Mouse (Mus musculus): ENCODE measurements around the gene Tor2a. TPM values are rescaled to one million over a fixed set of nuclear protein-coding genes. Genes with fewer than 3 reads are reported as not detected.

Gene Tor2a
- total and polyA plus RNA-seq, 2 experiments from 2014 or later: 48.2 to 75.1 TPM

DNA sequence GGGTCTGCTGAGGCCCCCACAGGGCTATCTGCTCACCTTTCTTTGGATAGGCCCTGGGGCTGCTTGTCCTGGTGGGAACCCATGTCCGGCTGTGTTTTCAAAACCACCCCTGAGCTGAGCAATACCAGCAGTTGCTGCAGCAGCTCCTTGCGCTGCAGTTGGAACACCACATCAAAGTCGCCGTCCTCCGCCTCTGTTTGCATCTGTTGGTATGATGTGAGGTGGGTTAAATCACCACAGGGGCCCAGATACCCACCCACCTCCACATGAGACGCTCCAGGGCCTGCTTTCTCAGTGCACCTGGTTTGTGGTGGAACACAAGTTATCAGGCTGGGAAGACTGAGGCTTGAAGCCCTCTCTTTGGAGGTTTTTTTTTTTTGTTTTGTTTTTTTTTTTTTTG, 21.0 kb downstream of the Tor2a start:
- Histone ChIP-seq H3K4me1 (ENCODE audit: insufficient read depth, low read length) (peaks cover 11% of the 10 kb centered on the region; the same call in 1 of the 2 replicates), H3K36me3 (ENCODE audit: insufficient read depth, low read length) (no peaks in the 10 kb centered on the region), H3K9me3 (ENCODE audit: low read length) (no peaks in the 10 kb centered on the region), H3K4me2 (ENCODE audit: low read depth, low read length) (no peak overlapping the region), H3K27ac (no peak overlapping the region), H3K27me3 (ENCODE audit: insufficient read depth, low read length) (no peaks in the 10 kb centered on the region), H3K4me3 (ENCODE audit: low read length) (no peak overlapping the region), H3K9ac (replicated peaks; ENCODE audit: low read length) (no peak overlapping the region)
- DNase-seq (ENCODE audit: low spot score) (no peak), ATAC-seq (no peak)
- no peak for TF ChIP-seq CTCF (IDR thresholded peaks at IDR 0.05; ENCODE audit: low read depth)
- 90% methylated on average over 6 of the region's 6 CpGs for WGBS

DNA sequence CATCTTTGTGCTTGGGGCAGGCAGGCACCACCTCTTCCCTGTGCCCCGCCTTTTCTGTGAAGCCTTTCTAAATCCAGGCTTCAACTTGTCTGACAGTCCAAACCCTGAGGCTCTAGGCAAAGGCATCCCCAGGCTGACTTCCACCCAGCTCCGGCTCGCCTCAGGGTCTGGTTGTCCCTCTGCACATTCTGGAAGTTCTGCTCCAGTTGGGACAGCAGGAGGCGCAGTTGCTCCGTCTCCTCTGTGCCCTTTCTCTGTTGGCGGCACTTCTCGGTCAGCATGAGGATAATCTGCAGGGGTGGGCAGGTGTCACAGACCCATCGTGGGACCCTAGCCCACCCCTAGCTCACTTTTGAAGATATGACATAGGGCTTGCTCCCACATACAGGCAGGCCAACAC, 22.1 kb downstream of the Tor2a start:
- no peak for ATAC-seq
- peak; percentile 64 for DNase-seq (ENCODE audit: low spot score)
- 16% methylated on average over 8 of the region's 8 CpGs for WGBS

DNA sequence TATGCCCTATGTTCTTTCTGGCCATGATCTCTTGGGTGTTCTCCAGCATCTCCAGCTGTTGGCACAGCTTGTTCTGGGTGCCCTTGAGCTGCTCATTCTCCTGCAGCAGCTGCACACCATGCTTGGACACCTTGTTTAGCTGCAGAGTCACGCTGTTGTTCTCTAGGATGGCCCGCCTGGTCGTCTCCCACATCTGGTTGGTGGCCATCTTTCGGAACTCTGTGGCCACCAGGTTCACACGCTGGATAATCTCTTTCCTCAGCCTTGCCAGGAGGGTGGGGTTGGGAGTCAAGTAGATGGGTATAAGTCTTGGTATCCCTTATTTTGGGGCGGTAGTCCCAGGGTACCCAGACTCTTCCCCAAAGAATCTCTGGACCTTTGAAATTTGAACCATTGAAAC, 22.7 kb downstream of the Tor2a start:
- Histone ChIP-seq H3K4me3 (ENCODE audit: low read length) (no peak overlapping the region), H3K27me3 (ENCODE audit: insufficient read depth, low read length) (no peaks in the 10 kb centered on the region), H3K4me1 (ENCODE audit: insufficient read depth, low read length) (peaks cover 11% of the 10 kb centered on the region; the same call in 1 of the 2 replicates), H3K36me3 (ENCODE audit: insufficient read depth, low read length) (no peaks in the 10 kb centered on the region), H3K9ac (replicated peaks; ENCODE audit: low read length) (no peak overlapping the region), H3K9me3 (ENCODE audit: low read length) (no peaks in the 10 kb centered on the region), H3K4me2 (ENCODE audit: low read depth, low read length) (no peak overlapping the region), H3K27ac (no peak overlapping the region)
- no peak for ATAC-seq
- WGBS: 90% methylated on average over 6 of the region's 6 CpGs
- no peak for DNase-seq (ENCODE audit: low spot score)
- TF ChIP-seq CTCF (IDR thresholded peaks at IDR 0.05; ENCODE audit: low read depth): no peak

More for the DNA sequence above, 22.1 kb downstream of the Tor2a start:
- Histone ChIP-seq H3K9ac (replicated peaks; ENCODE audit: low read length) (no peak overlapping the region), H3K27ac (no peak overlapping the region), H3K4me3 (ENCODE audit: low read length) (no peak overlapping the region), H3K27me3 (ENCODE audit: insufficient read depth, low read length) (no peaks in the 10 kb centered on the region), H3K4me2 (ENCODE audit: low read depth, low read length) (no peak overlapping the region), H3K36me3 (ENCODE audit: insufficient read depth, low read length) (no peaks in the 10 kb centered on the region), H3K4me1 (ENCODE audit: insufficient read depth, low read length) (peaks cover 11% of the 10 kb centered on the region; the same call in 1 of the 2 replicates), H3K9me3 (ENCODE audit: low read length) (no peaks in the 10 kb centered on the region)
- TF ChIP-seq CTCF (IDR thresholded peaks at IDR 0.05; ENCODE audit: low read depth): peak; percentile 80

DNA sequence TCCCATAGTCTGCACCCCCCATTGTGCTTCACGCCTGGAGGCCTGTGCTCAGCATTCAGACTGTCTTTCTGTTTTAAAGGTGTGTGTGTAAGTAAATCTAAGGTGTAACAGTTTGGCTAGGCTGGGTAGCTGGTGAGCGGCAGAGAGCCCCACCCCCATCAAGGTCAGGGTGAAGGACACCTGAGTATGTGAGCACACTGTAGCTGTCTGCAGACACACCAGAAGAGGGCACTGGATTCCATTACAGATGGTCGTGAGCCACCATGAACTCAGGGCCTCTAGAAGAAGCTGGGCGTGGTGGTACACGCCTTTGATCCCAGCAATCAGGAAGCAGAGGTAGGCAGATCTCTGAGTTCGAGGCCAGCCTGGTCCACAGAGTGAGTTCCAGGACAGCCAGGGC, 24.7 kb downstream of the Tor2a start:
- no peak for ATAC-seq
- Histone ChIP-seq H3K36me3 (ENCODE audit: insufficient read depth, low read length) (no peaks in the 10 kb centered on the region), H3K27ac (no peak overlapping the region), H3K4me2 (ENCODE audit: low read depth, low read length) (no peak overlapping the region), H3K9ac (replicated peaks; ENCODE audit: low read length) (no peak overlapping the region), H3K4me1 (ENCODE audit: insufficient read depth, low read length) (no peaks in the 10 kb centered on the region), H3K4me3 (ENCODE audit: low read length) (no peak overlapping the region), H3K27me3 (ENCODE audit: insufficient read depth, low read length) (no peaks in the 10 kb centered on the region), H3K9me3 (ENCODE audit: low read length) (no peaks in the 10 kb centered on the region)
- WGBS: 78% methylated on average over 6 of the region's 6 CpGs
- no peak for DNase-seq (ENCODE audit: low spot score)
- no peak for TF ChIP-seq CTCF (IDR thresholded peaks at IDR 0.05; ENCODE audit: low read depth)

DNA sequence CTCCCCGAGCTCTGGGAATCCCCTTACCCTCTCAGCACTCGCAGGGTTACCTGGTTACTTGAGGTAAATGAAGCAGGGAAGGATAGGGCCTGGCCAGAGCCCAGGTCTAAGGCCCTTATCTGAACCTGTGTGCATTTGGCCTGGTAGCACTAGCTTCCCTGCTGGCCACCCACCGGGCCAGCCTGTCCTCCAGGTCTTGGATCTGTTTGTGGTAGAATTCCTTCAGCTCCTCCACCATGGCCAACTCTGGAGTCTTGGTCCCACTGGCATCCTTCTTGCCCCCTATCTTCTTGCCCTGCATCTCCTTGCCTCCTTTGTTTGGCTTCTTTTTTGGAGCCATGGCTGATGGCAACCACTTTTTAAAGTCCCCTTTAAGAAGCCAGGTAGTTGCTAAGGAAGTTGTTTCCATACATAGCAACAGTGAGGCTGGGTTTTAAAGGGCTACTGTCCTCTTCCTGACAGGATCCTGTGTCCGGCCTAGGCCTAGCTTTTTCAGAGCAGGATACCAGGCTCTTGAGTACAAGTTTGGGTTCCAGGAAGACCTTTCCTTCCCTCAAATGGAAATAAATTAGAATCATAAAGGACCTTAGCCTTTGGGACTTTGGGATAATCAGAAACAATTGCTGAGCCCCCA, 27.1 kb downstream of the Tor2a start, which contains the start of gene Cfap157:
Cfap157 (minus strand) TSS at position 381 of the 634 bp plus-strand sequence.
- WGBS: 70% methylated on average over 4 of the region's 4 CpGs
- Histone ChIP-seq H3K4me2 (ENCODE audit: low read depth, low read length) (peak within 1 kb of the TSS; percentile 31; the same call in 1 of the 2 replicates), H3K9ac (replicated peaks; ENCODE audit: low read length) (no peak within 1 kb of the TSS), H3K4me3 (ENCODE audit: low read length) (0 out of 2 replicates have a peak within 1 kb of the TSS, but pooled peaks have one; percentile 6), H3K27me3 (ENCODE audit: insufficient read depth, low read length) (no peaks in the 10 kb centered on the region), H3K4me1 (ENCODE audit: insufficient read depth, low read length) (no peaks in the 10 kb centered on the region), H3K36me3 (ENCODE audit: insufficient read depth, low read length) (peaks cover 5% of the 10 kb centered on the region; the same call in 1 of the 2 replicates), H3K27ac (no peak within 1 kb of the TSS; the same call in 1 of the 2 replicates), H3K9me3 (ENCODE audit: low read length) (no peaks in the 10 kb centered on the region)
- TF ChIP-seq CTCF (IDR thresholded peaks at IDR 0.05; ENCODE audit: low read depth): no peak
- ATAC-seq: peak; percentile 59
- DNase-seq (ENCODE audit: low spot score): peak; percentile 68

DNA sequence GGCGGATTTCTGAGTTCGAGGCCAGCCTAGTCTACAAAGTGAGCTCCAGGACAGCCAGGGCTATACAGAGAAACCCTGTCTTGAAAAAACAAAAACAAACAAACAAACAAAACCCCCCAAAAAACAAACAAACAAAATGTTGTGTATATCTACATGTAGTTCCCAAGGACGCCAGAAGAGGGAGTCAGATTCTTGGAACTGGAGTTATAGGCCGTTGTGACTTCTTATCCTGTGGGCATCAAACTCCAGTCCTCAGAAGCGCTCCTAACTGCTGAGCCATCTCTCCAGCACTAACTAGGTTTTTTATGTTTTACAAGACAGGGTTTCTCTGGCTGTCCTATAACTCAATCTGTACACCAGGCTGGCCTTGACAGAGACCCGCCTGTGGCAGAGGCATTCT, 30.1 kb downstream of the Tor2a start:
- ATAC-seq: no peak
- peak; percentile 63 for TF ChIP-seq CTCF (IDR thresholded peaks at IDR 0.05; ENCODE audit: low read depth)
- H3K4me2 ChIP-seq (ENCODE audit: low read depth, low read length): no peak overlapping the region
- no peaks in the 10 kb centered on the region for H3K4me1 ChIP-seq (ENCODE audit: insufficient read depth, low read length)
- no peak overlapping the region for H3K27ac ChIP-seq
- 59% methylated on average over 6 of the region's 6 CpGs for WGBS
- no peak overlapping the region for H3K4me3 ChIP-seq (ENCODE audit: low read length)
- peaks cover 14% of the 10 kb centered on the region; the same call in 1 of the 2 replicates for H3K36me3 ChIP-seq (ENCODE audit: insufficient read depth, low read length)
- DNase-seq (ENCODE audit: low spot score): peak; percentile 73
- no peak overlapping the region for H3K9ac ChIP-seq (replicated peaks; ENCODE audit: low read length)
- H3K27me3 ChIP-seq (ENCODE audit: insufficient read depth, low read length): no peaks in the 10 kb centered on the region
- no peaks in the 10 kb centered on the region for H3K9me3 ChIP-seq (ENCODE audit: low read length)

DNA sequence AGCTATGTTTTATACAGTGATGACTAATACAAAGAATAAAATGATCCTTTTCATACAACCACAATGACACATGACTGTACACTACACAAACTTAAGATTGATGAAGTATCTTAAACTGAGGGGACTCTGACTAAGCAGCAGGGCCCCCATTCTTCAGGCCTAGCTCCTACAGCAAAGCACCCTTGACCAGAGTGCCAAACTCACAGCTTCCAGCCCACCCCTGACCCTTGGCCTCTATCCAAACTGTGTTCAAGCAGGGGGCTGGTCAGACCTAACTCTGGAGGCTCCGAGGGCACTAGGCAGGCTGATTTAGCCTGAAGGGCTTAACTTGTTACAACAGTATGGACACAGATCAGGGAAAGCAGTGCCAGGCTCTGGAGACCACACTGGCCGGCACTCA, 31.5 kb downstream of the Tor2a start:
- no peak overlapping the region for H3K9ac ChIP-seq (replicated peaks; ENCODE audit: low read length)
- no peaks in the 10 kb centered on the region for H3K4me1 ChIP-seq (ENCODE audit: insufficient read depth, low read length)
- H3K4me2 ChIP-seq (ENCODE audit: low read depth, low read length): no peak overlapping the region
- no peak overlapping the region for H3K27ac ChIP-seq
- ATAC-seq (no peak), DNase-seq (ENCODE audit: low spot score) (no peak)
- H3K27me3 ChIP-seq (ENCODE audit: insufficient read depth, low read length): no peaks in the 10 kb centered on the region
- H3K36me3 ChIP-seq (ENCODE audit: insufficient read depth, low read length): peaks cover 25% of the 10 kb centered on the region
- TF ChIP-seq CTCF (IDR thresholded peaks at IDR 0.05; ENCODE audit: low read depth): no peak
- H3K4me3 ChIP-seq (ENCODE audit: low read length): no peak overlapping the region
- no peaks in the 10 kb centered on the region for H3K9me3 ChIP-seq (ENCODE audit: low read length)
- 32% methylated on average over 2 of the region's 2 CpGs for WGBS
